Mouse (Mus musculus) liver, embryonic 15.5 days (tissue): ENCODE measurements around the gene Slc26a8. TPM values are rescaled to one million over a fixed set of nuclear protein-coding genes. Genes with fewer than 3 reads are reported as not detected.
"Not testable (repeated sequence)": the region's sequence is repeated elsewhere in the genome, so short reads cannot be mapped to it uniquely, and the experiment has no call there.

Experiments
- ATAC-seq: fragments of 200-750 bp; cut with Nextera tagmentation; 2 replicates; pipeline ENCODE4 v1.8.0; 2017; ENCODE audit warnings: moderate number of reproducible peaks, mild to moderate bottlenecking, moderate library complexity; ENCODE audit not compliant: insufficient read depth
- H3K27ac ChIP-seq: fragments of 300-500 bp; sonication (generic); replicated peaks from 2 replicates; pipeline ENCODE4 v1.5.1; 2015; ENCODE audit warnings: mild to moderate bottlenecking, inconsistent platforms
- H3K27me3 ChIP-seq: fragments of 300-500 bp; sonication (generic); 2 replicates; pipeline ENCODE4 v1.6.1; 2015; ENCODE audit warnings: mild to moderate bottlenecking, inconsistent platforms
- H3K36me3 ChIP-seq: fragments of 300-500 bp; sonication (generic); replicated peaks from 2 replicates; pipeline ENCODE4 v1.6.1; 2015; ENCODE audit warnings: moderate library complexity, mild to moderate bottlenecking, inconsistent platforms
- H3K4me1 ChIP-seq: fragments of 300-500 bp; sonication (generic); replicated peaks from 2 replicates; pipeline ENCODE4 v1.6.1; 2015; ENCODE audit warnings: inconsistent platforms
- H3K4me2 ChIP-seq: fragments of 300-500 bp; sonication (generic); 2 replicates; pipeline ENCODE4 v1.6.1; 2015; ENCODE audit warnings: moderate library complexity, mild to moderate bottlenecking, inconsistent platforms
- H3K4me3 ChIP-seq: fragments of 300-500 bp; sonication (generic); replicated peaks from 2 replicates; pipeline ENCODE4 v1.5.1; 2015; ENCODE audit warnings: mild to moderate bottlenecking, inconsistent platforms
- H3K9ac ChIP-seq: fragments of 300-500 bp; sonication (generic); 2 replicates; pipeline ENCODE4 v1.6.1; 2015; ENCODE audit warnings: moderate library complexity, mild to moderate bottlenecking, inconsistent platforms
- H3K9me3 ChIP-seq: fragments of 300-500 bp; sonication (generic); replicated peaks from 2 replicates; pipeline ENCODE4 v1.6.1; 2016; ENCODE audit warnings: inconsistent platforms
- WGBS: fragments of 180-500 bp; shearing (Covaris S2); methylation state at CpG from one replicate; pipeline ENCODE4 v1.1.7; 2015; ENCODE audit warnings: mixed read lengths; ENCODE audit not compliant: insufficient replicate concordance; 5-methylcytosine and 5-hydroxymethylcytosine counted together
- polyA plus RNA-seq: library from polyadenylated mRNA; unstranded; fragments of >200 nt; fragmentation: Nextera tagmentation; extraction: Ambion mirVana; gene quantifications from 2 replicates; pipeline ENCODE4 v1.2.1, GENCODE M21; 2015

Gene Slc26a8
- 0.07 and 0.17 TPM in 2 replicates for polyA plus RNA-seq

DNA sequence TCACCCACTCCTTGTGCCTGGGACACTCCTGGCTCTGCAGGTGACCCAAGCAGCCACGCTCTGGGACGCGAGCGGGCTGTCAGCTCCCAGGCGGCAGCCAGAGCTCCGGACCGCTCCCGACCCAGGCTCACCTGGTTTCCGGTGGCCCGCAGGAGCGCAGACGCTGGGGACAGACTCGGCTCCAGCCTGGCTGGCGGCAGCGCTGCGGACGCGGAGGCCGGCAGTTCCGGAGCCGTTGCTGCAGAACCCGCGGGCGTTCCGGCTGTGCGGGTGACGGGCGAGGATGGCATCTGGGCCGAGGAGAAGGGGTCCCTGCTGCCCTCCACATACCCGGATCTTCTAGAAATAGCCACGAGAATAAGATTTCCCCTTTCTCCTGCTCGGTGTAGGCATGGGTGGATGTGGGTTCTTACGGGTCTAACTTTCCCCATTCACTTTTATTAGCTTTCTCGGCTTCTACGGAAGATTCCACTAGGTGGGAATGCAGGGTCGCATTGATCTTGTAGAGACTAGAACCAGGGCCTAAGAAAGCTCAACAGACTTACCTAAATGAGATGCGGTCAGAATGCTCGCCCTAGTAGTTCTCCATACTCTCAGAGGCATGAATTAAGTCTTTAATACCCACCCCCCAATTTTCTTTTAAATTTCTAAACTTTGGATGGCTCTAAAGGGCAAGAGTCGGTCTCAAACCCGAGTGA, at the start of gene Slc26a8:
TSS of gene Slc26a8 (minus strand) at position 648 of the 698 bp plus-strand sequence.
- Histone ChIP-seq H3K9ac (peak within 1 kb of the TSS; percentile 63), H3K4me2 (peak within 1 kb of the TSS; percentile 90), H3K4me1 (peaks cover 55% of the 10 kb centered on the region), H3K27ac (peak within 1 kb of the TSS; percentile 97), H3K9me3 (no peaks in the 10 kb centered on the region), H3K4me3 (peak within 1 kb of the TSS; percentile 98), H3K27me3 (no peaks in the 10 kb centered on the region; the same call in 1 of the 2 replicates), H3K36me3 (peaks cover 4% of the 10 kb centered on the region; the same call in 1 of the 2 replicates)
- 6% methylated on average over 40 of the region's 40 CpGs for WGBS
- ATAC-seq = no peak

DNA sequence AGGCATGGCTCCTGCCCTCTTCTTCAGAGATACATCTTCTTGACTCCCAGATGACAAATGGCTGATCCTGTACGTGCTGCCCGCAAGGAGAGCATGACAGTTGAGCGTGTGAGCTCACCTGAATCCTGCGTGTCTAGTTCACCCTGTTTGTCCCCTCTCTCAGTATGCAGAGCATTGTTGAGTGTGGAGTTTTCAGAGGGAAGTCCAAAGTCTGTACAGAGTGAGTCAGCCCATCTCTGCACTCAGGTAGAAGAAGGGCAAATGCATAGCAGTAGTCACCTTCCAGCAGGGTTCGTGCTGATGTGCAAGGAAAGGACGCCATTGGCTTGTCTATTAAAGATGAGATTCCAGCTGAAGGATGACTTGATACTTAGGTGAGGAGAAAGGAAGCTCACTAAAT, 49.2 kb upstream of the Slc26a8 start:
- H3K27ac ChIP-seq = no peak overlapping the region
- H3K27me3 ChIP-seq = no peaks in the 10 kb centered on the region
- H3K36me3 ChIP-seq = peaks cover 83% of the 10 kb centered on the region
- no peak overlapping the region for H3K9ac ChIP-seq
- WGBS = 87% methylated on average over 6 of the region's 6 CpGs
- H3K4me1 ChIP-seq = peaks cover 15% of the 10 kb centered on the region
- no peak overlapping the region for H3K4me3 ChIP-seq
- no peaks in the 10 kb centered on the region for H3K9me3 ChIP-seq
- no peak for ATAC-seq
- H3K4me2 ChIP-seq = no peak overlapping the region

DNA sequence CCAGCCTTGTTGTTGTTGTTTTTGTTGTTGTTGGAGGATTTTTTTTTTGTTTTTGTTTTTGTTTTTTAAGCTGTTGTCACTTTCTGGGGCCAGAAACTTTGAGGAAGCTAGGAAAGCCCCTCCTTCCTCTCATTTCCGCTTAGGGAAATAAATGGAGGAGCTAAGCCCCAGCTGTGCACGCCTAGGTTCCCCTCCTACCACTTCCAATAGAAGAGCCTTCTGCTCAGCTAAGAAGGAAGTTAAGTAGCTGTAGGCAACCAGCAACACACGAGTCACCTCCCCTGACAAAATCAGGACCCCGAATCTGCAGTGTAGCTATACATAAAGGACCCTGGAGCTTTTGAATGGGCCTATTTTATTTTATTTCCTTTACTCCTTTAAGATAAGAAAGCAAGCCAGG, 47.9 kb upstream of the Slc26a8 start:
- no peak overlapping the region for H3K4me2 ChIP-seq
- no peaks in the 10 kb centered on the region for H3K9me3 ChIP-seq
- no peak for ATAC-seq
- peaks cover 80% of the 10 kb centered on the region for H3K36me3 ChIP-seq
- H3K27ac ChIP-seq = no peak overlapping the region
- 53% methylated on average over 4 of the region's 4 CpGs for WGBS
- no peaks in the 10 kb centered on the region for H3K27me3 ChIP-seq
- no peak overlapping the region for H3K9ac ChIP-seq
- no peak overlapping the region for H3K4me3 ChIP-seq
- H3K4me1 ChIP-seq = peaks cover 15% of the 10 kb centered on the region

GRCm38 (mm10) chr17:28736486-28736885, 46.5 kb upstream of the Slc26a8 start:
- Histone ChIP-seq H3K9ac (no peak overlapping the region), H3K27me3 (no peaks in the 10 kb centered on the region), H3K4me3 (no peak overlapping the region), H3K36me3 (peaks cover 80% of the 10 kb centered on the region), H3K27ac (no peak overlapping the region), H3K4me2 (no peak overlapping the region), H3K9me3 (no peaks in the 10 kb centered on the region), H3K4me1 (peaks cover 15% of the 10 kb centered on the region)
- ATAC-seq = no peak
- WGBS = 46% methylated on average over 4 of the region's 4 CpGs

GRCm38 (mm10) chr17:28735317-28736105, 45.5 kb upstream of the Slc26a8 start:
- H3K36me3 ChIP-seq = peaks cover 80% of the 10 kb centered on the region
- H3K4me3 ChIP-seq = no peak overlapping the region
- no peaks in the 10 kb centered on the region for H3K27me3 ChIP-seq
- no peak overlapping the region for H3K9ac ChIP-seq
- no peak overlapping the region for H3K27ac ChIP-seq
- no peaks in the 10 kb centered on the region for H3K9me3 ChIP-seq
- H3K4me1 ChIP-seq = peaks cover 15% of the 10 kb centered on the region
- WGBS = 58% methylated on average over 6 of the region's 6 CpGs
- ATAC-seq = no peak
- H3K4me2 ChIP-seq = no peak overlapping the region

GRCm38 (mm10) chr17:28727511-28727910, 37.5 kb upstream of the Slc26a8 start:
- 85% methylated on average over 11 of the region's 11 CpGs for WGBS
- H3K4me1 ChIP-seq, ATAC-seq, H3K4me2 ChIP-seq, H3K27ac ChIP-seq, H3K4me3 ChIP-seq, H3K9ac ChIP-seq, H3K9me3 ChIP-seq, H3K27me3 ChIP-seq: not testable (repeated sequence)
- peaks cover 97% of the 10 kb centered on the region for H3K36me3 ChIP-seq

GRCm38 (mm10) chr17:28725783-28726182, 35.8 kb upstream of the Slc26a8 start, which contains the start of gene AC170998.1:
Gene AC170998.1 (plus strand): TSS chr17:28726083.
- H3K4me1 ChIP-seq = 0 out of 2 replicates have a peak, but pooled peaks cover 3% of the 10 kb centered on the region
- H3K4me2 ChIP-seq = no peak within 1 kb of the TSS
- H3K9ac ChIP-seq = no peak within 1 kb of the TSS
- no peak within 1 kb of the TSS for H3K4me3 ChIP-seq
- no peaks in the 10 kb centered on the region for H3K9me3 ChIP-seq
- H3K27me3 ChIP-seq = no peaks in the 10 kb centered on the region
- H3K27ac ChIP-seq = no peak within 1 kb of the TSS
- ATAC-seq = no peak
- peaks cover 97% of the 10 kb centered on the region for H3K36me3 ChIP-seq
- 75% methylated on average over 4 of the region's 4 CpGs for WGBS

DNA sequence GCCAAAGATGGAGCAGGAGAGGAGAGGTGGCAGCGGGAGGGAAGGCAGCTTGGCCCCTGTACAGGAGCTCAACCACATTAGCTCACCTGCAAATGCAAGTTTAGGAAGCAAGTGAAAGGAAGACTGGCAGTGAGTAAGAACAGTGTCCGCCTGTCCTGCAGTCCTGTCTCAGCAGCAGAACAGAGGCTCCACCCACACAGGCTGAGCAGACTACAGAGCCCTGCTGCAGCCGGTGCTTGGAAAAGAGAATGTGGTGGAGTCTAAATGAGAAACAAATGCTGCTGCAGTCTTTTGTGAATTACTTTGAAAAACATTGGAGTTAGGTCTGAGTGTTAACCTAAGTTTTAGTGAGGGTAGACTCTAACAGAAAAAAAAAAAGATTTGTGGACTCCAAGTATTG, 27.5 kb upstream of the Slc26a8 start:
- no peak overlapping the region for H3K4me3 ChIP-seq
- no peak overlapping the region for H3K9ac ChIP-seq
- WGBS = 74% methylated on average over 3 of the region's 3 CpGs
- H3K27me3 ChIP-seq = no peaks in the 10 kb centered on the region
- H3K4me1 ChIP-seq = peaks cover 9% of the 10 kb centered on the region; the same call in 1 of the 2 replicates
- peaks cover 88% of the 10 kb centered on the region for H3K36me3 ChIP-seq
- H3K27ac ChIP-seq = no peak overlapping the region
- ATAC-seq = no peak
- H3K9me3 ChIP-seq = no peaks in the 10 kb centered on the region
- no peak overlapping the region for H3K4me2 ChIP-seq

DNA sequence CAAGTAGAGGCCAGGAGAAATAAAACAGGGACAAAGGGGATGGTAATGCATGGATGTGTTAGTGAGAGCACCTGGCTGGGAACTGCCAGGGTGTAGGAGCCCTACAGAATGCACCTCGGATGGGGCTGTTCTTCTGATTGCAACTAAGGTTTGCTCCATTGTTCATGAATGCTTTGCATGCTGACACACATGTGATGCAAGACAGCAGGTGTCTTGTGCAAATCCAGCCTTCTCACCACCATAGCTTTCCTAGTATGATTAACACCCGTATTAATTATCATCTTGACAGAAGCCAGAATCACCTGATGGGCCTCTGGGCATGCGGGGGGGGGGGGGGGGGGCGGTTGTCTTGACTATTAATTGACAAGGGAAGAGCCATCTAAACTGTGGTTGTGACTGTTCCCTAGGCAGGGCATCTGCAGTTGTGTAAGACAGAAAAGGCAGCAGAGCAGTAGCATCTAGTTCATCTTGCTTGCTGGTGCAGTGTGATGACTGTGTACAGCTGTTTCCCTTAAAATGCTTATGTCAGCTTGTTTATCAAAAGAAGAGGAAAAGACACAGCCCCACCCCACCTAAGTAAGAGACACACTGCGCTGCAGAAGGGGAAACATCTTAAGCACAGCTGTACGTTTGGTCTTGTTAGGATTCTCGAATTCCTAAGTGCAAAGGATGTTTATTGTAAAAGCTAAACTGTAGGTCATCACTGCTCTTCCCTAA, 26.0 kb upstream of the Slc26a8 start:
- Histone ChIP-seq H3K27ac (no peak overlapping the region), H3K27me3 (no peaks in the 10 kb centered on the region), H3K4me1 (peaks cover 21% of the 10 kb centered on the region), H3K9me3 (no peaks in the 10 kb centered on the region), H3K36me3 (peaks cover 77% of the 10 kb centered on the region), H3K4me3 (no peak overlapping the region), H3K4me2 (no peak overlapping the region), H3K9ac (no peak overlapping the region)
- ATAC-seq = no peak
- 66% methylated on average over 7 of the region's 7 CpGs for WGBS

GRCm38 (mm10) chr17:28714006-28714405, 24.0 kb upstream of the Slc26a8 start:
- no peak for ATAC-seq
- H3K9me3 ChIP-seq = no peaks in the 10 kb centered on the region
- WGBS = 94% methylated on average over 3 of the region's 3 CpGs

DNA sequence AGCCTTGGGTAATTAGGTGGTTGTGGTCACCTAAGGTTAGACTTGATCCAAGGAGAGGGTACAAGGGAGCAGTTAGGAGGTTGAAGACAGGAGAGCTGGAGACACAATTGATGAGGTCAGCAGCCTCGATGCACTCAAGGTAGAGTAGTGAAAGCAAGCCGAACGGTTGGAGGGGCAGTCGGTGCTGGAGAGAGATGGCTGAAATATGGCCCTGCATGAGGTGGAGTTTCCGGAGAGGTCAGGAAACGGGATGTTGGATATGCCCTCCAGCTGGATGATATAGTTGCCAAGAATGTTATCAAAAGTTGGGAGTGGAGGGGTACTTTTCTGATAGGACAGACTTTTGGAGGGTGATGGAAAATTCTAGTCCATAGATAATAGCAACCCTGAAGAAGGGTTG, 22.3 kb upstream of the Slc26a8 start:
- H3K4me3 ChIP-seq = no peak overlapping the region
- no peak overlapping the region for H3K4me2 ChIP-seq
- H3K36me3 ChIP-seq = peaks cover 48% of the 10 kb centered on the region
- no peak for ATAC-seq
- 68% methylated on average over 6 of the region's 6 CpGs for WGBS
- peaks cover 55% of the 10 kb centered on the region for H3K4me1 ChIP-seq
- H3K9me3 ChIP-seq = no peaks in the 10 kb centered on the region
- H3K27ac ChIP-seq = no peak overlapping the region
- H3K27me3 ChIP-seq = no peaks in the 10 kb centered on the region
- no peak overlapping the region for H3K9ac ChIP-seq

More at GRCm38 (mm10) chr17:28714006-28714405, 24.0 kb upstream of the Slc26a8 start:
- Histone ChIP-seq H3K4me2 (no peak overlapping the region), H3K36me3 (peaks cover 62% of the 10 kb centered on the region), H3K27ac (no peak overlapping the region), H3K9ac (no peak overlapping the region), H3K4me3 (no peak overlapping the region), H3K4me1 (peaks cover 39% of the 10 kb centered on the region), H3K27me3 (no peaks in the 10 kb centered on the region)
